22 mouse cellular contexts compared by ENCODE assay signal in the genomic region with DNA sequence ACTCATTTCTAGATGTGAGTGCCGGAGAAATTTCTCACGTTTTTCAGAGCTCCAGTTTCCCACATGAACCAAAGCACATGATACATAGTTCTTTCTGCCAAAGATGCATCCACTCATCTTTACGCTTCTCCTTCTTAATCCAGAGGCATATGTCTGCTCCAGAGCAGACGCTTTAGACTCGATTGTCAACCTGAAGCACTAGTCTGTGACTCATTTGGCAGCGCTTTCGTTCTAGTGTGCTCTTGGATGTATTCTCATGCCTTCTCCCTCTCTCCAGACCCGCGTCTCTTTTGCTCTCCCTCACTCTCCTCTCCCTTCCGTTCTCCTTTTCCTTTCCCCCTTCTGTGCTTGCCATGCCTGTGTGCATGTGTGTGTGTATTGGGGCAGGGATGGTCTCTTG.
A peak's percentile ranks its signal among the peaks of the same experiment; 100 is the strongest.
DNase-seq lines count a peak whose midpoint lies in the region; ATAC-seq and TF ChIP-seq lines count a peak whose summit lies in the region.
"Had no signal": no experiment of that assay in that cellular context is flagged by ENCODE, and none has a peak within 500 bp of the region (broad histone marks: within the 10 kb centered on the region; RNA-seq: fewer than 3 reads in every experiment).

No protein-coding gene starts in this region.

- 0 out of 2 replicates have a peak overlapping the region, but pooled peaks have one; percentile 5 for H3K27ac ChIP-seq in forebrain, embryonic 14.5 days (ENCODE audit: low read depth, low read length)
- no peak overlapping the region for H3K27ac ChIP-seq in forebrain, embryonic 10.5 days
- 0 out of 2 replicates have a peak overlapping the region, but pooled peaks have one; percentile 20 for H3K27ac ChIP-seq in neural tube, embryonic 15.5 days (replicated peaks)
- H3K27ac ChIP-seq: embryonic facial prominence, embryonic 13.5 days; gastrocnemius, adult 2 months; hindbrain, embryonic 12.5 days had no signal

- H3K27me3 ChIP-seq in forebrain, embryonic 14.5 days (replicated peaks; ENCODE audit: control insufficient read depth, insufficient read depth, low read length), result no peaks in the 10 kb centered on the region
- no peaks in the 10 kb centered on the region for H3K27me3 ChIP-seq in forebrain, embryonic 10.5 days (ENCODE audit: poor library complexity, severe bottlenecking)
- H3K27me3 ChIP-seq in neural tube, embryonic 15.5 days (replicated peaks), result no peaks in the 10 kb centered on the region
- H3K27me3 ChIP-seq: CH12.LX; embryonic facial prominence, embryonic 13.5 days; hindbrain, embryonic 12.5 days had no signal

- TF ChIP-seq CTCF in brain, embryonic 14.5 days (IDR thresholded peaks at IDR 0.05; ENCODE audit: borderline replicate concordance, extremely low read depth, insufficient read depth, insufficient read length), result no peak

- TF ChIP-seq POLR2A in brain, embryonic 14.5 days (IDR thresholded peaks at IDR 0.05; ENCODE audit: borderline replicate concordance, extremely low read depth, insufficient read depth, insufficient read length, poor library complexity, severe bottlenecking), result no peak

- no peaks in the 10 kb centered on the region for H3K9me3 ChIP-seq in forebrain, embryonic 14.5 days (replicated peaks; ENCODE audit: control insufficient read depth, low read length)
- no peaks in the 10 kb centered on the region for H3K9me3 ChIP-seq in forebrain, embryonic 10.5 days
- no peaks in the 10 kb centered on the region for H3K9me3 ChIP-seq in neural tube, embryonic 15.5 days (replicated peaks)
- H3K9me3 ChIP-seq: embryonic facial prominence, embryonic 13.5 days; hindbrain, embryonic 12.5 days had no signal

- WGBS in forebrain, embryonic 14.5 days, result 85% methylated on average over 10 of the region's 10 CpGs
- WGBS in forebrain, embryonic 10.5 days, result 89% methylated on average over 10 of the region's 10 CpGs
- WGBS in neural tube, embryonic 15.5 days, result 86% methylated on average over 10 of the region's 10 CpGs

- no peak overlapping the region for H3K9ac ChIP-seq in forebrain, embryonic 14.5 days (ENCODE audit: low read length)
- no peak overlapping the region for H3K9ac ChIP-seq in neural tube, embryonic 15.5 days (replicated peaks)
- H3K9ac ChIP-seq: embryonic facial prominence, embryonic 13.5 days; hindbrain, embryonic 12.5 days had no signal

- peak; percentile 36 for DNase-seq in forebrain, embryonic 14.5 days (ENCODE audit: low spot score)
- no peak for DNase-seq in forebrain, embryonic 10.5 days (ENCODE audit: extremely low spot score, low spot score)
- no peak for DNase-seq in frontal cortex, postnatal 14 days (ENCODE audit: low spot score in 2 of 2)
- no peak for DNase-seq in neural tube, embryonic 10.5 days (ENCODE audit: extremely low spot score, low spot score)
- peak; percentile 42 for DNase-seq in brain, embryonic 14.5 days (ENCODE audit: low read depth)
- no peak for DNase-seq in urinary bladder, adult 18-20 months (ENCODE audit: low spot score in 2 of 2)
- DNase-seq: adrenal gland, adult 2 months; adrenal gland, postnatal 36 days; cerebellum, adult 11-12 months; gastrocnemius, adult 2 months; gastrocnemius, postnatal 25 days; heart, postnatal 10 days; heart, postnatal 4 days; kidney, adult 8-10 months had no signal

- H3K4me2 ChIP-seq in forebrain, embryonic 14.5 days (ENCODE audit: low read length), result no peak overlapping the region
- H3K4me2 ChIP-seq in neural tube, embryonic 15.5 days, result no peak overlapping the region
- H3K4me2 ChIP-seq: embryonic facial prominence, embryonic 13.5 days; hindbrain, embryonic 12.5 days had no signal

- no peaks in the 10 kb centered on the region for H3K4me1 ChIP-seq in forebrain, embryonic 14.5 days (ENCODE audit: control insufficient read depth, insufficient read depth, low read length)
- H3K4me1 ChIP-seq in forebrain, embryonic 10.5 days, result no peaks in the 10 kb centered on the region
- H3K4me1 ChIP-seq in neural tube, embryonic 15.5 days, result no peaks in the 10 kb centered on the region
- H3K4me1 ChIP-seq: embryonic facial prominence, embryonic 13.5 days; hindbrain, embryonic 12.5 days had no signal

- H3K36me3 ChIP-seq in forebrain, embryonic 14.5 days (ENCODE audit: control insufficient read depth, insufficient read depth, low read length), result no peaks in the 10 kb centered on the region
- H3K36me3 ChIP-seq in forebrain, embryonic 10.5 days (replicated peaks), result no peaks in the 10 kb centered on the region
- no peaks in the 10 kb centered on the region for H3K36me3 ChIP-seq in neural tube, embryonic 15.5 days
- H3K36me3 ChIP-seq: embryonic facial prominence, embryonic 13.5 days; hindbrain, embryonic 12.5 days had no signal

- ATAC-seq in forebrain, embryonic 14.5 days, result no peak
- peak; percentile 91 for ATAC-seq in frontal cortex, adult (ENCODE audit: low TSS enrichment)
- no peak for ATAC-seq in neural tube, embryonic 15.5 days (ENCODE audit: low FRiP score)
- ATAC-seq: hindbrain, embryonic 16.5 days; inflammation-experienced regulatory T-cells, adult 6 months; intestine, postnatal 0 days had no signal

- H3K4me3 ChIP-seq in forebrain, embryonic 14.5 days (ENCODE audit: low read depth, low read length), result no peak overlapping the region
- no peak overlapping the region for H3K4me3 ChIP-seq in forebrain, embryonic 10.5 days
- no peak overlapping the region for H3K4me3 ChIP-seq in neural tube, embryonic 15.5 days (replicated peaks)
- H3K4me3 ChIP-seq: embryonic facial prominence, embryonic 13.5 days; gastrocnemius, adult 2 months; hindbrain, embryonic 12.5 days had no signal

Comparison
In these comparisons a context has a peak if more than half of its experiments do, and no peak if none do; other contexts are left out.
1. DNase-seq: peak in forebrain, embryonic 14.5 days (single experiment) and brain, embryonic 14.5 days (single experiment); none in forebrain, embryonic 10.5 days (single experiment), frontal cortex, postnatal 14 days (0 of 2), neural tube, embryonic 10.5 days (single experiment) and urinary bladder, adult 18-20 months (0 of 2).